Mouse (Mus musculus) frontal cortex, adult 2 months (tissue): ENCODE data around the gene Nr0b2. TPM values are rescaled to one million over a fixed set of nuclear protein-coding genes. Genes with fewer than 3 reads are reported as not detected.

Source experiments
- DNase-seq, 2 experiments: peaks; one replicate each; pipeline ENCODE4 v3.0.0; 2022; ENCODE audit warnings: low spot score in 1 of 2; ENCODE audit errors: extremely low spot score in 1 of 2
- polyA plus RNA-seq: library from polyadenylated mRNA; depleted of rRNA; stranded (reverse); fragments of >200 nt; gene quantifications from 2 replicates; pipeline ENCODE4 v1.2.3, GENCODE M21; 2012; rRNA removed

Gene Nr0b2
- polyA plus RNA-seq, 1 experiment: not detected

- DNase-seq: no peak
Observed at GRCm38 (mm10) chr4:133604175-133604574, 51.0 kb downstream of the Nr0b2 start.

DNA sequence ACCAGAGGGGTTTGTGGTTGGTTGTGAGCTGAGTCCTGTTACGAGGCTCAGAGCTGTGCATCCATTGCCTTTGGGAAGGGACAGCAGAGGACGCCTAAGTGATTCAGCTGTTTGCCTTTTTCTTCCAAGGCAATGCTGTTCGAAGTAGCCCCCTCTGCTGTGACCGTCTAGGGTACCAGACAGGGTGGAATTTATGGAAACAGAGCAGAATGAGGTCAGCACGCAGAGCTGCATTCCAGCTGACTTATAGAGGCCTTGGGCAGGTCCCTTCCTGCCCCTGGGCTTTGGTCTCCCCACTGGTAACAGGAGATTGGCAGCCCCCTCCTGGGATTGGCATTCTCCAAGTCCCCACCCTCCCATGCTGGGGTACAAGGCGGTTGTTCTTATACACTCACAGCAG lies 51.7 kb downstream of the Nr0b2 start:
- no peak for DNase-seq

GRCm38 (mm10) chr4:133605330-133605729 lies 52.2 kb downstream of the Nr0b2 start:
- no peak for DNase-seq

Other genes starting within 250 kb of the Nr0b2 start
- gene Wdtc1, start 199.9 kb upstream of the Nr0b2 start, polyA plus RNA-seq: 43.0 and 46.2 TPM in 2 replicates
- gene Slc9a1, start 183.7 kb upstream of the Nr0b2 start, polyA plus RNA-seq: 43.5 and 43.9 TPM in 2 replicates
- gene Tent5b, start 73.2 kb upstream of the Nr0b2 start, polyA plus RNA-seq: 0.08 TPM in 2 replicates
- 134 and 162 TPM in 2 replicates for gene Trnp1, start 54.8 kb upstream of the Nr0b2 start, polyA plus RNA-seq
- 0.14 and 0.50 TPM in 2 replicates for gene Kdf1, start 34.4 kb upstream of the Nr0b2 start, polyA plus RNA-seq
- 210 and 219 TPM in 2 replicates for gene Nudc, start 7.4 kb upstream of the Nr0b2 start, polyA plus RNA-seq
- 7.0 and 7.5 TPM in 2 replicates for gene Gpatch3, start 21.4 kb downstream of the Nr0b2 start, polyA plus RNA-seq
- gene Gpn2, start 31.0 kb downstream of the Nr0b2 start, polyA plus RNA-seq: 18.9 and 22.4 TPM in 2 replicates
- gene Sfn, start 48.8 kb downstream of the Nr0b2 start, polyA plus RNA-seq: 2.5 and 2.9 TPM in 2 replicates
- gene Zdhhc18, start 96.8 kb downstream of the Nr0b2 start, polyA plus RNA-seq: 38.5 and 43.3 TPM in 2 replicates
- gene Pigv, start 119.3 kb downstream of the Nr0b2 start, polyA plus RNA-seq: 7.5 and 8.2 TPM in 2 replicates
- gene Arid1a, start 203.4 kb downstream of the Nr0b2 start, polyA plus RNA-seq: 57.0 and 57.7 TPM in 2 replicates